Mouse (Mus musculus): Measurements from ENCODE around the gene Gtf2ird2. TPM values are rescaled to one million over a fixed set of nuclear protein-coding genes. Genes with fewer than 3 reads are reported as not detected.
A peak's percentile ranks its signal among the peaks of the same experiment; 100 is the strongest.

Gtf2ird2 gene
- polyA plus RNA-seq, 1 experiment from 2014 or later, result 15.2 TPM

GRCm38 (mm10) chr5:134151895-134152294 lies 31.9 kb upstream of the Gtf2ird2 start:
- Histone ChIP-seq H3K27ac (ENCODE audit: low read length) (no peak overlapping the region), H3K9ac (ENCODE audit: low read depth, low read length) (no peak overlapping the region), H3K36me3 (ENCODE audit: control insufficient read depth, insufficient read depth, low read length) (peaks cover 12% of the 10 kb centered on the region), H3K4me1 (ENCODE audit: control insufficient read depth, insufficient read depth, low read length) (no peaks in the 10 kb centered on the region), H3K4me3 (ENCODE audit: low read depth, low read length) (no peak overlapping the region), H3K9me3 (replicated peaks; ENCODE audit: control insufficient read depth, low read length, poor library complexity, severe bottlenecking) (no peaks in the 10 kb centered on the region), H3K4me2 (ENCODE audit: low read length) (no peak overlapping the region), H3K27me3 (ENCODE audit: control insufficient read depth, insufficient read depth, low read depth, low read length) (no peaks in the 10 kb centered on the region)
- no peak for ATAC-seq
- WGBS, result 96% methylated on average over 11 of the region's 11 CpGs

DNA sequence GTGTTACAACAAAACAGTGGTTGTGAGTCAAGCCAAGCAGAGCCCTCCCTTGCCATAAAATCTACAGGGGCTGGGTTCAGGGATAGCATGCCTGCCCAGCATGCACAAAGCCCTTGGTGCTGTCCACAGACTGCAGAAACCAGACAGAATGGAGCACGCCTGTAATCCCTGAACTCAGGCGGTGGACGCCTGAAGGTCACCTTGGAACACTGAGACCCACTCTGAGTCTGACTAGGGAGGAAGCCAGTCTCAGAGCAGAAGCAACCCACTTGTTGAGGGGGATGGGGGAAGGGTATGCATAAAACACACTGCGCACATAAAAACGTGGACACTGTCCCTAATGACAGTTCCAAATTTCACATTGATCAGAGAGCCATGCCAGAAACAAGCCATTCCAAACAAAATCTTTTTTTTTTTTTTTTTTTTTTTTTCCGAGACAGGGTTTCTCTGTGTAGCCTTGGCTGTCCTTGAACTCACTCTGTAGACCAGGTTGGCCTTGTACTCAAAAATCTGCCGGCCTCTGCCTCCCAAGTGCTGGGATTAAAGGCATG lies 27.8 kb upstream of the Gtf2ird2 start:
- no peak overlapping the region for H3K4me3 ChIP-seq (ENCODE audit: low read depth, low read length)
- no peak for ATAC-seq
- H3K4me1 ChIP-seq (ENCODE audit: control insufficient read depth, insufficient read depth, low read length), result no peaks in the 10 kb centered on the region
- H3K36me3 ChIP-seq (ENCODE audit: control insufficient read depth, insufficient read depth, low read length), result peaks cover 13% of the 10 kb centered on the region
- no peaks in the 10 kb centered on the region for H3K9me3 ChIP-seq (replicated peaks; ENCODE audit: control insufficient read depth, low read length, poor library complexity, severe bottlenecking)
- no peak overlapping the region for H3K27ac ChIP-seq (ENCODE audit: low read length)
- H3K9ac ChIP-seq (ENCODE audit: low read depth, low read length), result no peak overlapping the region
- no peaks in the 10 kb centered on the region for H3K27me3 ChIP-seq (ENCODE audit: control insufficient read depth, insufficient read depth, low read depth, low read length)
- WGBS, result 93% methylated on average over 7 of the region's 7 CpGs
- H3K4me2 ChIP-seq (ENCODE audit: low read length), result no peak overlapping the region

DNA sequence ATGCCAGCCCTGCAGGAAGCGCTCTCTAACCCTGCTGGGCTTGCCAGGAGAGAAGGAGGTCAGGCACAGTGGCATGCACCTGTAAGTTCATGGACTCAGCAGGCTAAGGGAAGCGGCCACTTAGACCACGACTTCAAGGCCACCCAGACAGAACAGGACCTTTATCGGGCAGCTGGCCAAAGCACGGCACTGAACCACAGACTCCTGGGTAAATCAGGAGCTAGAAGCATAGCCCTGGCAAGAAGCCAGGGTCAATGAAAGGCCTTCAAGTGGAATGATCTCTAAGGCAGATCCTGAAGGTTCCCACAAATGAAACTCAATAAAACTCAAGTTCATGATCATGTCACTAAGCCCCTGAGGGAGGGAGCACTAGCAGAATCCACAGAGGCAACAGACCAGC lies 19.1 kb upstream of the Gtf2ird2 start:
- Histone ChIP-seq H3K27me3 (ENCODE audit: control insufficient read depth, insufficient read depth, low read depth, low read length) (no peaks in the 10 kb centered on the region), H3K4me2 (ENCODE audit: low read length) (no peak overlapping the region), H3K9ac (ENCODE audit: low read depth, low read length) (no peak overlapping the region), H3K36me3 (ENCODE audit: control insufficient read depth, insufficient read depth, low read length) (peaks cover 12% of the 10 kb centered on the region), H3K27ac (ENCODE audit: low read length) (peak overlapping the region; percentile 53), H3K9me3 (replicated peaks; ENCODE audit: control insufficient read depth, low read length, poor library complexity, severe bottlenecking) (no peaks in the 10 kb centered on the region), H3K4me3 (ENCODE audit: low read depth, low read length) (no peak overlapping the region), H3K4me1 (ENCODE audit: control insufficient read depth, insufficient read depth, low read length) (peaks cover 5% of the 10 kb centered on the region; the same call in 1 of the 2 replicates)
- 60% methylated on average over 5 of the region's 5 CpGs for WGBS
- ATAC-seq, result no peak

GRCm38 (mm10) chr5:134166642-134167041 lies 17.2 kb upstream of the Gtf2ird2 start:
- Histone ChIP-seq H3K27me3 (ENCODE audit: control insufficient read depth, insufficient read depth, low read depth, low read length) (no peaks in the 10 kb centered on the region), H3K9me3 (replicated peaks; ENCODE audit: control insufficient read depth, low read length, poor library complexity, severe bottlenecking) (no peaks in the 10 kb centered on the region), H3K4me3 (ENCODE audit: low read depth, low read length) (no peak overlapping the region), H3K27ac (ENCODE audit: low read length) (no peak overlapping the region), H3K36me3 (ENCODE audit: control insufficient read depth, insufficient read depth, low read length) (peaks cover 13% of the 10 kb centered on the region), H3K4me1 (ENCODE audit: control insufficient read depth, insufficient read depth, low read length) (peaks cover 5% of the 10 kb centered on the region; the same call in 1 of the 2 replicates), H3K9ac (ENCODE audit: low read depth, low read length) (no peak overlapping the region), H3K4me2 (ENCODE audit: low read length) (no peak overlapping the region)
- ATAC-seq, result no peak
- WGBS, result 97% methylated on average over 7 of the region's 7 CpGs

DNA sequence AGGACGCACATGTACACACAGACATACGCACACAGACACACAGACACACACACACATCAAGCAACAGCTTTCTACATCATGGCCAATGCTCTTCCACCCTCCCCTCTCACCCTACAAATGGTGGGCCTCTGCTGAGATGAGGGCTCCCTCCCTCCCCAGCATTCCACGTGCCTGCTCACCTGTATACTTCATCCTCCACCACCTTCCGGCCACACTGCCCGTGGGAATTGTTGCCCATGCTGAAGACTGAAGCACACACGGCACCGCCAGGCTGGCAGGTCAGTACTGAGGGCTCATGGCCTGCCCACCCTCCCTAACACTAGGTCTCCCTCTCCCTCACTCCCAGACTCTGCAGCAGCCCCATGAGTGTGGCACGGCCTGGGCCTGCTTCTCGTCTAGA lies 15.8 kb upstream of the Gtf2ird2 start:
- Histone ChIP-seq H3K4me2 (ENCODE audit: low read length) (no peak overlapping the region), H3K4me1 (ENCODE audit: control insufficient read depth, insufficient read depth, low read length) (peaks cover 5% of the 10 kb centered on the region; the same call in 1 of the 2 replicates), H3K27ac (ENCODE audit: low read length) (no peak overlapping the region), H3K4me3 (ENCODE audit: low read depth, low read length) (no peak overlapping the region), H3K9me3 (replicated peaks; ENCODE audit: control insufficient read depth, low read length, poor library complexity, severe bottlenecking) (no peaks in the 10 kb centered on the region), H3K27me3 (ENCODE audit: control insufficient read depth, insufficient read depth, low read depth, low read length) (no peaks in the 10 kb centered on the region), H3K36me3 (ENCODE audit: control insufficient read depth, insufficient read depth, low read length) (peaks cover 7% of the 10 kb centered on the region; the same call in 1 of the 2 replicates), H3K9ac (ENCODE audit: low read depth, low read length) (no peak overlapping the region)
- WGBS, result 93% methylated on average over 9 of the region's 9 CpGs
- no peak for ATAC-seq

DNA sequence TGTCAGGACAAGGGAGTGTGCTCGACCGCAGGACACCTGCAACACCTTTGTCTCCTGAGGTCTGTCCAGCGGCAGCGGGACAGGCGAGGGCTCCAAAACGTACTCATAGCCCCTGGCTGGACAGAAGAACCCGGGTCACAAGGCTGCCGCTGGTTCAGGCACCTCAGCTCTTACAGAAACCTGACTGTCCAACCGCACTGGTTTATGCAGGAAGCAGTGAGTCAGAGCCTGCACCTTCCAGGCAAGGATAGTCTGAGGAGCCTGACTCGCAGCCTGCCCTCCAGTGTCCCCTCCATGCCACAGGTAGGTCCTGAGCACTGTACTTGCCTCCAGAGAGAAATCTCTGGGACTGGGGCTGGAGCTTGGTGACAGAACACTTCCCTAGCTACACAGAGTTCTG lies 14.6 kb upstream of the Gtf2ird2 start:
- Histone ChIP-seq H3K4me3 (ENCODE audit: low read depth, low read length) (no peak overlapping the region), H3K9ac (ENCODE audit: low read depth, low read length) (no peak overlapping the region), H3K27ac (ENCODE audit: low read length) (no peak overlapping the region), H3K9me3 (replicated peaks; ENCODE audit: control insufficient read depth, low read length, poor library complexity, severe bottlenecking) (no peaks in the 10 kb centered on the region), H3K36me3 (ENCODE audit: control insufficient read depth, insufficient read depth, low read length) (peaks cover 2% of the 10 kb centered on the region; the same call in 1 of the 2 replicates), H3K27me3 (ENCODE audit: control insufficient read depth, insufficient read depth, low read depth, low read length) (no peaks in the 10 kb centered on the region), H3K4me2 (ENCODE audit: low read length) (no peak overlapping the region), H3K4me1 (ENCODE audit: control insufficient read depth, insufficient read depth, low read length) (peaks cover 5% of the 10 kb centered on the region; the same call in 1 of the 2 replicates)
- no peak for ATAC-seq
- 91% methylated on average over 10 of the region's 10 CpGs for WGBS

DNA sequence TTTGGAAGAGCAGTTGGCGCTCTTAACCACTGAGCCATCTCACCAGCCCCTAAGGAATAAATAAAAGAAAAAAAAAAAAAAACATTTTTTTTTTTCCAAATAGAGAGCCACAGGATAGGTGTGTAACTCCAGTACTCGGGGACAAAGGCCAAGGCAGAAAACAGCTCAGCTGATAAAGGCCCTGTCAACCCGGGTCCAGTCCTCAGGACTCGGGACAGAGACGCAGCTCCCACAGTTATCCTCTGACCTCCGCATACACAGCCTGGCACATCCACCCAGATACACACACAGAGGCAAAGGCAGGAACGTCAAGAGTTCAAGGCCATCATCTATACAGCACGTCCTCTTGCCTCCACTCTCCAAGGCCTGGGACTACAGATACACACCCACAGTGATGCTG lies 13.7 kb upstream of the Gtf2ird2 start:
- 96% methylated on average over 8 of the region's 8 CpGs for WGBS
- Histone ChIP-seq H3K4me1 (ENCODE audit: control insufficient read depth, insufficient read depth, low read length) (peaks cover under 1% of the 10 kb centered on the region; the same call in 1 of the 2 replicates), H3K9me3 (replicated peaks; ENCODE audit: control insufficient read depth, low read length, poor library complexity, severe bottlenecking) (no peaks in the 10 kb centered on the region), H3K4me3 (ENCODE audit: low read depth, low read length) (no peak overlapping the region), H3K27me3 (ENCODE audit: control insufficient read depth, insufficient read depth, low read depth, low read length) (no peaks in the 10 kb centered on the region), H3K36me3 (ENCODE audit: control insufficient read depth, insufficient read depth, low read length) (peaks cover 2% of the 10 kb centered on the region; the same call in 1 of the 2 replicates), H3K27ac (ENCODE audit: low read length) (no peak overlapping the region), H3K9ac (ENCODE audit: low read depth, low read length) (no peak overlapping the region), H3K4me2 (ENCODE audit: low read length) (no peak overlapping the region)
- no peak for ATAC-seq

DNA sequence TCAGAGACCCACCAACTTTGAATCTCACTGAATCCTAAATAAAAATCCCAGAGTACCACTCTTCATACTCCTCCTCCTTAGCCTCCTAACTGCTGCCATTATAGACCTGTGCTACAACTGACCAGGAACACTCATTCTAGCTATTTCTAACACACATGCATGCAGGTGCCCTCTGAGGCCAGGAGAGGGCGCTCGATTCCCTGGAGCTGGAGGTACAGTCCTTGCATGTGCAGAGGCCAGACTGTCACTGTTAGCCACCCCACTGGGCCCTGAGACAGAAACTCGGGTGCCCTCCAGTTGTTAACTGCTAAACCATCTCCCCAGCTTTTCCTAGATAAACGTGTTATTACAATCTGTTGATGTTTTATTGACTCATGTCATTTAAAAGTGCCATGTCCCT lies 10.6 kb upstream of the Gtf2ird2 start:
- whole genome bisulfite sequencing, result 39% methylated on average over 4 of the region's 4 CpGs
- ATAC-seq, result no peak
- H3K9ac ChIP-seq (ENCODE audit: low read depth, low read length), result no peak overlapping the region
- no peaks in the 10 kb centered on the region for H3K27me3 ChIP-seq (ENCODE audit: control insufficient read depth, insufficient read depth, low read depth, low read length)
- no peak overlapping the region for H3K27ac ChIP-seq (ENCODE audit: low read length)
- no peak overlapping the region for H3K4me2 ChIP-seq (ENCODE audit: low read length)
- peaks cover 11% of the 10 kb centered on the region for H3K4me1 ChIP-seq (ENCODE audit: control insufficient read depth, insufficient read depth, low read length)
- no peak overlapping the region for H3K4me3 ChIP-seq (ENCODE audit: low read depth, low read length)
- peaks cover 2% of the 10 kb centered on the region; the same call in 1 of the 2 replicates for H3K36me3 ChIP-seq (ENCODE audit: control insufficient read depth, insufficient read depth, low read length)
- H3K9me3 ChIP-seq (replicated peaks; ENCODE audit: control insufficient read depth, low read length, poor library complexity, severe bottlenecking), result no peaks in the 10 kb centered on the region

DNA sequence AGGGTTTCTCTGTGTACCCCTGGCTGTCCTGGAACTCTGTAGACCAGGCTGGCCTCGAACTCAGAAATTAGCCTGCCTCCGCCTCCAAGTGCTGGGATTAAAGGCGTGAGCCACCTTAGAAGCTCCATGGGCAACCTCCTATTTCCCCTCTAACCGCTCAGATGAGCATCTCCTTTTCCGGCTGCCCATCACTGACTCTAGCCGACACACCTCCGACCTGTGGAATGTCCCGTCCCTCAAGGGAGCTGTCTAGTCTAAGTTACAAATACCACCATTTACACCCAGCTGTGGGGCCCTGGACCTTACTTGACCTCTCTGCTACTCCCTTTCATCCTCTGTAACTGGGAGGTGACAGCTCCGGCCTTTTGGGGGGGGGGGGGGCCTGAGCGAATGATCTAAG lies 8.1 kb upstream of the Gtf2ird2 start:
- no peaks in the 10 kb centered on the region for H3K9me3 ChIP-seq (replicated peaks; ENCODE audit: control insufficient read depth, low read length, poor library complexity, severe bottlenecking)
- no peak for ATAC-seq
- H3K27ac ChIP-seq (ENCODE audit: low read length), result peak overlapping the region; percentile 81
- no peaks in the 10 kb centered on the region; the same call in 1 of the 2 replicates for H3K36me3 ChIP-seq (ENCODE audit: control insufficient read depth, insufficient read depth, low read length)
- peak overlapping the region; percentile 76 for H3K9ac ChIP-seq (ENCODE audit: low read depth, low read length)
- H3K27me3 ChIP-seq (ENCODE audit: control insufficient read depth, insufficient read depth, low read depth, low read length), result no peaks in the 10 kb centered on the region
- H3K4me1 ChIP-seq (ENCODE audit: control insufficient read depth, insufficient read depth, low read length), result peaks cover 11% of the 10 kb centered on the region
- 12% methylated on average over 10 of the region's 10 CpGs for WGBS
- H3K4me3 ChIP-seq (ENCODE audit: low read depth, low read length), result peak overlapping the region; percentile 92
- peak overlapping the region; percentile 96 for H3K4me2 ChIP-seq (ENCODE audit: low read length)

Data from midbrain, embryonic 16.5 days (tissue).